ENCODE assay signal across 22 mouse cellular contexts in the genomic region with DNA sequence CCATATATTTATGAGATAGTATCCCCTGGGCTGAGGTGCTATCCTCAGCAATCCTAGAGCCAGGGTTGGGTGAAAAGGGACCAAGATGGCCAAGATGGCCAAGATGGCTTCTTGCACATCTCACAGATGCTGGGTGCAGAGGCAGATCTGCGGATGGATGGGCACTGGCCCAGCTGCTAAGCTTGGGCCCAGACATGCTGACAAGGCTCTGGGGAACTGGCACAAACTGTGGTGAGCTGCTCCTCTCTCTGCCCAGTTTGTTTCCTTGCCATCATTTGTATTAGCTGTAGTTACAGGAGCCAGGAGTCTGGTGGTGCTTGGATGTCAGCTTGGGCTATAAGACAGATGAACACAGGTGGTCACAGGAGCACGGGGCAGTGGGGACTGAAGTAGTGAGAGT. TPM values are rescaled to one million over a fixed set of nuclear protein-coding genes. Genes with fewer than 3 reads are reported as not detected.
DNase-seq lines count a peak whose midpoint lies in the region; ATAC-seq and TF ChIP-seq lines count a peak whose summit lies in the region.
"Had no signal": no experiment of that assay in that cellular context is flagged by ENCODE, and none has a peak within 500 bp of the region (broad histone marks: within the 10 kb centered on the region; RNA-seq: fewer than 3 reads in every experiment).

No protein-coding gene starts in this region.

- H3K36me3 ChIP-seq in forebrain, embryonic 15.5 days = peaks cover 41% of the 10 kb centered on the region
- H3K36me3 ChIP-seq in forebrain, embryonic 16.5 days (ENCODE audit: control insufficient read depth, insufficient read depth) = peaks cover 7% of the 10 kb centered on the region; the same call in 1 of the 2 replicates
- peaks cover 3% of the 10 kb centered on the region; the same call in 1 of the 2 replicates for H3K36me3 ChIP-seq in liver, adult 2 months (ENCODE audit: control insufficient read depth, insufficient read depth, low read length)
- H3K36me3 ChIP-seq in liver, embryonic 11.5 days (ENCODE audit: control insufficient read depth, insufficient read depth, low read length) = peaks cover 35% of the 10 kb centered on the region
- peaks cover 49% of the 10 kb centered on the region for H3K36me3 ChIP-seq in neural tube, embryonic 15.5 days

- ATAC-seq in forebrain, embryonic 15.5 days (replicated peaks) = no peak
- no peak for ATAC-seq in forebrain, embryonic 16.5 days
- no peak for ATAC-seq in liver, embryonic 11.5 days (replicated peaks; ENCODE audit: low FRiP score)
- ATAC-seq in neural tube, embryonic 15.5 days (ENCODE audit: low FRiP score) = 0 out of 2 replicates have a peak, but pooled peaks have one; percentile 3

- no peak overlapping the region for H3K27ac ChIP-seq in forebrain, embryonic 15.5 days (replicated peaks)
- no peak overlapping the region for H3K27ac ChIP-seq in forebrain, embryonic 16.5 days (ENCODE audit: low read length)
- peak overlapping the region; percentile 64; the same call in 1 of the 2 replicates for H3K27ac ChIP-seq in liver, adult 2 months (replicated peaks; ENCODE audit: insufficient read depth, low read depth, low read length)
- no peak overlapping the region for H3K27ac ChIP-seq in liver, embryonic 11.5 days (ENCODE audit: low read depth, low read length)
- no peak overlapping the region for H3K27ac ChIP-seq in neural tube, embryonic 15.5 days (replicated peaks)
- H3K27ac ChIP-seq: forebrain, embryonic 10.5 days; heart, adult 2 months; stomach, embryonic 15.5 days had no signal

- no peak for DNase-seq in liver, adult 2 months (ENCODE audit: extremely low read depth, low read depth, low spot score)
- DNase-seq in liver, embryonic 11.5 days (ENCODE audit: low spot score) = no peak
- DNase-seq in brain, adult 2 months (ENCODE audit: low read depth, low spot score) = peak; percentile 49
- no peak for DNase-seq in kidney, adult 11 months
- DNase-seq: B cell, adult 2 months; cerebellum, postnatal 25 days; embryo, embryonic 11 days; heart, adult 2 months; kidney, adult 2 months; kidney, postnatal 10 days; liver; lung, adult 18-20 months; lung, postnatal 36 days; right cerebral cortex, postnatal 14 days; thymus, adult 18-20 months had no signal

- no peak overlapping the region for H3K4me3 ChIP-seq in forebrain, embryonic 15.5 days
- H3K4me3 ChIP-seq in forebrain, embryonic 16.5 days (replicated peaks; ENCODE audit: low read length) = no peak overlapping the region
- no peak overlapping the region for H3K4me3 ChIP-seq in liver, adult 2 months (ENCODE audit: insufficient read depth, low read depth, low read length)
- no peak overlapping the region for H3K4me3 ChIP-seq in liver, embryonic 11.5 days (ENCODE audit: low read depth, low read length)
- H3K4me3 ChIP-seq in neural tube, embryonic 15.5 days (replicated peaks) = no peak overlapping the region
- H3K4me3 ChIP-seq: forebrain, embryonic 10.5 days; heart, adult 2 months; stomach, embryonic 15.5 days had no signal

- 0 out of 2 replicates have a peak, but pooled peaks cover 10% of the 10 kb centered on the region for H3K4me1 ChIP-seq in forebrain, embryonic 15.5 days
- H3K4me1 ChIP-seq in forebrain, embryonic 16.5 days (replicated peaks; ENCODE audit: control insufficient read depth, insufficient read depth, low read length) = no peaks in the 10 kb centered on the region; the same call in none of the 2 replicates
- peaks cover 45% of the 10 kb centered on the region for H3K4me1 ChIP-seq in liver, adult 2 months (ENCODE audit: control insufficient read depth, insufficient read depth, low read length)
- peaks cover 43% of the 10 kb centered on the region for H3K4me1 ChIP-seq in liver, embryonic 11.5 days (replicated peaks; ENCODE audit: control insufficient read depth, insufficient read depth, low read length)
- peaks cover 12% of the 10 kb centered on the region for H3K4me1 ChIP-seq in neural tube, embryonic 15.5 days
- H3K4me1 ChIP-seq: forebrain, embryonic 10.5 days had no signal

- TF ChIP-seq CTCF in liver, adult 2 months (IDR thresholded peaks at IDR 0.05; ENCODE audit: low read depth, low read length) = no peak

- TF ChIP-seq POLR2A in liver, adult 2 months (IDR thresholded peaks at IDR 0.05; ENCODE audit: extremely low read depth, insufficient read depth, low read length) = no peak

- no peaks in the 10 kb centered on the region for H3K27me3 ChIP-seq in forebrain, embryonic 15.5 days
- no peaks in the 10 kb centered on the region for H3K27me3 ChIP-seq in forebrain, embryonic 16.5 days (replicated peaks; ENCODE audit: control insufficient read depth, insufficient read depth, low read length)
- no peaks in the 10 kb centered on the region for H3K27me3 ChIP-seq in liver, adult 2 months (ENCODE audit: control insufficient read depth, insufficient read depth, low read length)
- no peaks in the 10 kb centered on the region for H3K27me3 ChIP-seq in liver, embryonic 11.5 days (replicated peaks; ENCODE audit: control insufficient read depth, insufficient read depth, low read length)
- H3K27me3 ChIP-seq in neural tube, embryonic 15.5 days (replicated peaks) = no peaks in the 10 kb centered on the region
- H3K27me3 ChIP-seq: stomach, embryonic 15.5 days had no signal

- peaks cover 33% of the 10 kb centered on the region for H3K79me2 ChIP-seq in liver, adult 2 months (ENCODE audit: control insufficient read depth, insufficient read depth, low read length)

- H3K9ac ChIP-seq in forebrain, embryonic 15.5 days (replicated peaks) = 0 out of 2 replicates have a peak overlapping the region, but pooled peaks have one; percentile 7
- no peak overlapping the region for H3K9ac ChIP-seq in forebrain, embryonic 16.5 days (replicated peaks; ENCODE audit: low read depth, low read length)
- H3K9ac ChIP-seq in liver, adult 2 months (ENCODE audit: low read depth, low read length) = no peak overlapping the region
- no peak overlapping the region for H3K9ac ChIP-seq in liver, embryonic 11.5 days (ENCODE audit: low read depth, low read length)
- H3K9ac ChIP-seq in neural tube, embryonic 15.5 days (replicated peaks) = no peak overlapping the region
- H3K9ac ChIP-seq: stomach, embryonic 15.5 days had no signal

- 90% methylated on average over 2 of the region's 2 CpGs for WGBS in forebrain, embryonic 15.5 days
- 83% methylated on average over 2 of the region's 2 CpGs for WGBS in forebrain, embryonic 16.5 days
- 59% methylated on average over 2 of the region's 2 CpGs for WGBS in liver, adult 2 months
- 87% methylated on average over 2 of the region's 2 CpGs for WGBS in liver, embryonic 11.5 days
- 74% methylated on average over 2 of the region's 2 CpGs for WGBS in neural tube, embryonic 15.5 days

- H3K9me3 ChIP-seq in forebrain, embryonic 15.5 days = no peaks in the 10 kb centered on the region
- no peaks in the 10 kb centered on the region for H3K9me3 ChIP-seq in forebrain, embryonic 16.5 days (ENCODE audit: control insufficient read depth, low read length)
- no peaks in the 10 kb centered on the region for H3K9me3 ChIP-seq in liver, embryonic 11.5 days (ENCODE audit: control insufficient read depth, low read length)
- no peaks in the 10 kb centered on the region for H3K9me3 ChIP-seq in neural tube, embryonic 15.5 days (replicated peaks)
- H3K9me3 ChIP-seq: forebrain, embryonic 10.5 days; stomach, embryonic 15.5 days had no signal

- no peak overlapping the region for H3K4me2 ChIP-seq in forebrain, embryonic 15.5 days (replicated peaks)
- H3K4me2 ChIP-seq in forebrain, embryonic 16.5 days (ENCODE audit: low read length) = no peak overlapping the region
- H3K4me2 ChIP-seq in liver, embryonic 11.5 days = no peak overlapping the region
- H3K4me2 ChIP-seq in neural tube, embryonic 15.5 days = no peak overlapping the region
- H3K4me2 ChIP-seq: stomach, embryonic 15.5 days had no signal

RNA-seq across cellular contexts. Expression of a gene that starts 11.6 kb away (rescaled TPM):
- polyA plus RNA-seq in forebrain, embryonic 15.5 days (2015; fragmentation: Nextera tagmentation; extraction: Ambion mirVana) = 114 and 115 TPM in 2 replicates
- polyA plus RNA-seq in forebrain, embryonic 16.5 days (2015; fragmentation: Nextera tagmentation; extraction: Ambion mirVana) = 114 and 120 TPM in 2 replicates
- 14.3 and 18.6 TPM in 2 replicates for total RNA-seq in liver, adult 2 months (2014; rRNA removed)
- polyA plus RNA-seq in liver, adult 2 months (2012; rRNA removed) = 36.2 and 38.7 TPM in 2 replicates
- 94.3 and 105 TPM in 2 replicates for polyA plus RNA-seq in liver, embryonic 11.5 days (2014; fragmentation: Nextera tagmentation; extraction: Ambion mirVana)
- polyA plus RNA-seq in neural tube, embryonic 15.5 days (2015; fragmentation: Nextera tagmentation; extraction: Ambion mirVana) = 94.2 and 95.4 TPM in 2 replicates

RNA-seq across cellular contexts. Expression of a gene that starts 32.9 kb away (rescaled TPM):
- 425 and 444 TPM in 2 replicates for polyA plus RNA-seq in forebrain, embryonic 15.5 days (2015; fragmentation: Nextera tagmentation; extraction: Ambion mirVana)
- 377 and 426 TPM in 2 replicates for polyA plus RNA-seq in forebrain, embryonic 16.5 days (2015; fragmentation: Nextera tagmentation; extraction: Ambion mirVana)
- total RNA-seq in liver, adult 2 months (2014; rRNA removed) = 110 and 146 TPM in 2 replicates
- 462 and 466 TPM in 2 replicates for polyA plus RNA-seq in liver, adult 2 months (2012; rRNA removed)
- polyA plus RNA-seq in liver, embryonic 11.5 days (2014; fragmentation: Nextera tagmentation; extraction: Ambion mirVana) = 343 and 358 TPM in 2 replicates
- polyA plus RNA-seq in neural tube, embryonic 15.5 days (2015; fragmentation: Nextera tagmentation; extraction: Ambion mirVana) = 639 and 709 TPM in 2 replicates

RNA-seq across cellular contexts. Expression of a gene that starts 33.2 kb away (rescaled TPM):
- 18.4 and 20.3 TPM in 2 replicates for polyA plus RNA-seq in forebrain, embryonic 15.5 days (2015; fragmentation: Nextera tagmentation; extraction: Ambion mirVana)
- 20.6 and 21.8 TPM in 2 replicates for polyA plus RNA-seq in forebrain, embryonic 16.5 days (2015; fragmentation: Nextera tagmentation; extraction: Ambion mirVana)
- total RNA-seq in liver, adult 2 months (2014; rRNA removed) = 8.9 and 10.7 TPM in 2 replicates
- polyA plus RNA-seq in liver, adult 2 months (2012; rRNA removed) = 12.3 and 15.2 TPM in 2 replicates
- polyA plus RNA-seq in liver, embryonic 11.5 days (2014; fragmentation: Nextera tagmentation; extraction: Ambion mirVana) = 9.1 and 10.7 TPM in 2 replicates
- 13.8 and 18.1 TPM in 2 replicates for polyA plus RNA-seq in neural tube, embryonic 15.5 days (2015; fragmentation: Nextera tagmentation; extraction: Ambion mirVana)

RNA-seq across cellular contexts. Expression of a gene that starts 56.7 kb away (rescaled TPM):
- 0.98 and 1.1 TPM in 2 replicates for polyA plus RNA-seq in forebrain, embryonic 15.5 days (2015; fragmentation: Nextera tagmentation; extraction: Ambion mirVana)
- polyA plus RNA-seq in forebrain, embryonic 16.5 days (2015; fragmentation: Nextera tagmentation; extraction: Ambion mirVana) = 1.0 and 1.5 TPM in 2 replicates
- 1.0 and 1.1 TPM in 2 replicates for total RNA-seq in liver, adult 2 months (2014; rRNA removed)
- polyA plus RNA-seq in liver, adult 2 months (2012; rRNA removed) = 0.70 and 4.0 TPM in 2 replicates
- polyA plus RNA-seq in liver, embryonic 11.5 days (2014; fragmentation: Nextera tagmentation; extraction: Ambion mirVana) = 0.64 and 0.68 TPM in 2 replicates
- 1.4 and 1.6 TPM in 2 replicates for polyA plus RNA-seq in neural tube, embryonic 15.5 days (2015; fragmentation: Nextera tagmentation; extraction: Ambion mirVana)
- total RNA-seq: heart, adult 2 months; hematopoietic stem cell, adult 5-6 weeks; neutrophil, adult 5-6 weeks had no signal

RNA-seq across cellular contexts. Expression of a gene that starts 58.0 kb away (rescaled TPM):
- 47.7 and 49.9 TPM in 2 replicates for polyA plus RNA-seq in forebrain, embryonic 15.5 days (2015; fragmentation: Nextera tagmentation; extraction: Ambion mirVana)
- 48.2 and 48.6 TPM in 2 replicates for polyA plus RNA-seq in forebrain, embryonic 16.5 days (2015; fragmentation: Nextera tagmentation; extraction: Ambion mirVana)
- total RNA-seq in liver, adult 2 months (2014; rRNA removed) = 81.0 and 89.5 TPM in 2 replicates
- 124 and 129 TPM in 2 replicates for polyA plus RNA-seq in liver, adult 2 months (2012; rRNA removed)
- 87.9 and 92.4 TPM in 2 replicates for polyA plus RNA-seq in liver, embryonic 11.5 days (2014; fragmentation: Nextera tagmentation; extraction: Ambion mirVana)
- polyA plus RNA-seq in neural tube, embryonic 15.5 days (2015; fragmentation: Nextera tagmentation; extraction: Ambion mirVana) = 43.3 and 47.2 TPM in 2 replicates
